Comparison of ENCODE assay signal across 9 mouse cellular contexts in genomic region chr13:46872194-46872593, GRCm38 (mm10). TPM values are rescaled to one million over a fixed set of nuclear protein-coding genes. Genes with fewer than 3 reads are reported as not detected.
DNase-seq lines count a peak whose midpoint lies in the region; ATAC-seq lines count a peak whose summit lies in the region.
"Had no signal": no experiment of that assay in that cellular context is flagged by ENCODE, and none has a peak within 500 bp of the region (broad histone marks: within the 10 kb centered on the region; RNA-seq: fewer than 3 reads in every experiment).

No protein-coding gene starts in this region.

- no peak overlapping the region for H3K4me3 ChIP-seq in forebrain, embryonic 11.5 days (ENCODE audit: low read depth, low read length)
- no peak overlapping the region for H3K4me3 ChIP-seq in forebrain, embryonic 10.5 days
- no peak overlapping the region for H3K4me3 ChIP-seq in hindbrain, embryonic 11.5 days (ENCODE audit: low read depth, low read length)
- H3K4me3 ChIP-seq: limb, embryonic 15.5 days had no signal

- H3K9me3 ChIP-seq in forebrain, embryonic 11.5 days (ENCODE audit: control insufficient read depth, low read length), result no peaks in the 10 kb centered on the region
- H3K9me3 ChIP-seq in forebrain, embryonic 10.5 days, result no peaks in the 10 kb centered on the region
- no peaks in the 10 kb centered on the region for H3K9me3 ChIP-seq in hindbrain, embryonic 11.5 days (ENCODE audit: control insufficient read depth, low read length)
- H3K9me3 ChIP-seq: limb, embryonic 15.5 days had no signal

- no peaks in the 10 kb centered on the region for H3K4me1 ChIP-seq in forebrain, embryonic 11.5 days (replicated peaks; ENCODE audit: control insufficient read depth, insufficient read depth, low read length)
- H3K4me1 ChIP-seq in forebrain, embryonic 10.5 days, result peaks cover 14% of the 10 kb centered on the region
- peaks cover 5% of the 10 kb centered on the region for H3K4me1 ChIP-seq in hindbrain, embryonic 11.5 days (replicated peaks; ENCODE audit: control insufficient read depth, insufficient read depth, low read length)

- H3K9ac ChIP-seq in forebrain, embryonic 11.5 days (ENCODE audit: low read length), result no peak overlapping the region
- no peak overlapping the region for H3K9ac ChIP-seq in hindbrain, embryonic 11.5 days (ENCODE audit: low read depth, low read length)
- H3K9ac ChIP-seq: limb, embryonic 15.5 days had no signal

- peak; percentile 39; the same call in 1 of the 2 replicates for ATAC-seq in forebrain, embryonic 11.5 days (replicated peaks; ENCODE audit: low FRiP score)
- ATAC-seq in hindbrain, embryonic 11.5 days (ENCODE audit: low FRiP score), result 0 out of 2 replicates have a peak, but pooled peaks have one; percentile 30
- ATAC-seq in granulocyte monocyte progenitor cell, adult 5-6 weeks (replicated peaks; ENCODE audit: poor library complexity, severe bottlenecking), result no peak
- no peak for ATAC-seq in activated CD4-positive, CD25-positive, alpha-beta regulatory T cell, adult 4 months

- DNase-seq in forebrain, embryonic 11.5 days (ENCODE audit: low spot score), result peak; percentile 52
- no peak for DNase-seq in forebrain, embryonic 10.5 days (ENCODE audit: extremely low spot score, low spot score)
- DNase-seq in brain, adult 2 months (ENCODE audit: low read depth, low spot score), result peak; percentile 58
- DNase-seq in hindbrain, embryonic 11.5 days (ENCODE audit: low spot score), result peak; percentile 30
- DNase-seq in lung, postnatal 4 days, result peak; percentile 38 to 52
- no peak for DNase-seq in adipocyte (ENCODE audit: low spot score)

- H3K27me3 ChIP-seq in forebrain, embryonic 11.5 days (ENCODE audit: control insufficient read depth, insufficient read depth, low read length), result no peaks in the 10 kb centered on the region
- no peaks in the 10 kb centered on the region for H3K27me3 ChIP-seq in forebrain, embryonic 10.5 days (ENCODE audit: poor library complexity, severe bottlenecking)
- no peaks in the 10 kb centered on the region for H3K27me3 ChIP-seq in hindbrain, embryonic 11.5 days (ENCODE audit: control insufficient read depth, insufficient read depth, low read length)
- H3K27me3 ChIP-seq: limb, embryonic 15.5 days had no signal

- H3K27ac ChIP-seq in forebrain, embryonic 11.5 days (ENCODE audit: low read depth, low read length), result no peak overlapping the region
- no peak overlapping the region for H3K27ac ChIP-seq in forebrain, embryonic 10.5 days
- no peak overlapping the region for H3K27ac ChIP-seq in hindbrain, embryonic 11.5 days (ENCODE audit: low read depth, low read length)
- H3K27ac ChIP-seq: limb, embryonic 15.5 days had no signal

- H3K4me2 ChIP-seq in forebrain, embryonic 11.5 days (ENCODE audit: low read depth, low read length, severe bottlenecking), result no peak overlapping the region
- H3K4me2 ChIP-seq in hindbrain, embryonic 11.5 days (replicated peaks; ENCODE audit: low read depth, low read length), result no peak overlapping the region
- H3K4me2 ChIP-seq: limb, embryonic 15.5 days had no signal

- no peaks in the 10 kb centered on the region for H3K36me3 ChIP-seq in forebrain, embryonic 11.5 days (ENCODE audit: control insufficient read depth, insufficient read depth, low read length)
- no peaks in the 10 kb centered on the region for H3K36me3 ChIP-seq in forebrain, embryonic 10.5 days (replicated peaks)
- no peaks in the 10 kb centered on the region for H3K36me3 ChIP-seq in hindbrain, embryonic 11.5 days (ENCODE audit: control insufficient read depth, insufficient read depth, low read length)
- H3K36me3 ChIP-seq: limb, embryonic 15.5 days had no signal

- WGBS in forebrain, embryonic 11.5 days, result 77% methylated on average over 6 of the region's 6 CpGs
- 83% methylated on average over 6 of the region's 6 CpGs for WGBS in forebrain, embryonic 10.5 days
- WGBS in hindbrain, embryonic 11.5 days, result 63% methylated on average over 6 of the region's 6 CpGs

RNA-seq across cellular contexts. Expression of gene Kif13a, which starts 57.5 kb away (rescaled TPM):
- polyA plus RNA-seq in forebrain, embryonic 11.5 days (2014; fragmentation: Nextera tagmentation; extraction: Ambion mirVana), result 21.6 and 23.1 TPM in 2 replicates
- 8.0 and 10.6 TPM in 2 replicates for polyA plus RNA-seq in forebrain, embryonic 10.5 days (2016; fragmentation: Nextera tagmentation; extraction: Ambion mirVana)
- polyA plus RNA-seq in hindbrain, embryonic 11.5 days (2014; fragmentation: Nextera tagmentation; extraction: Ambion mirVana), result 14.5 and 17.4 TPM in 2 replicates
- 26.6 and 47.5 TPM in 2 replicates for total RNA-seq in granulocyte monocyte progenitor cell, adult 5-6 weeks (2014; fragmentation: Nextera tagmentation)
- 46.0 and 57.7 TPM in 2 replicates for total RNA-seq in granulocyte monocyte progenitor cell, adult 5-6 weeks (2017)
- polyA plus RNA-seq in activated CD4-positive, CD25-positive, alpha-beta regulatory T cell, adult 4 months (2017; shearing (Covaris generic)), result 1 to 10 TPM; 3.5 to 5.7 TPM

Comparison
In these comparisons a context has a peak if more than half of its experiments do, and no peak if none do; other contexts are left out.
1. DNase-seq: peak in forebrain, embryonic 11.5 days (single experiment), brain, adult 2 months (single experiment), hindbrain, embryonic 11.5 days (single experiment) and lung, postnatal 4 days (2 of 2); none in forebrain, embryonic 10.5 days (single experiment) and adipocyte (single experiment).
2. ATAC-seq: peak in forebrain, embryonic 11.5 days (single experiment) and hindbrain, embryonic 11.5 days (single experiment); none in granulocyte monocyte progenitor cell, adult 5-6 weeks (single experiment) and activated CD4-positive, CD25-positive, alpha-beta regulatory T cell, adult 4 months (single experiment).